Mouse (Mus musculus) retina, adult 2 months (tissue): ENCODE data around the gene Gcsam.

ENCODE experiments used
- DNase-seq: peaks from one replicate; pipeline ENCODE4 v3.0.0-alpha.2; 2012; ENCODE audit warnings: low read depth, low spot score

Gene Gcsam

GRCm38 (mm10) chr16:45610267-45610666 is at the start of gene Gcsam:
Gene Gcsam, plus strand, starts transcription at chr16:45610380.
- no peak for DNase-seq

- DNase-seq: no peak
These were observed 48.4 kb upstream of the Gcsam start for GRCm38 (mm10) chr16:45561747-45562146.

- DNase-seq: no peak
These were observed 37.9 kb upstream of the Gcsam start for GRCm38 (mm10) chr16:45572307-45572706.

GRCm38 (mm10) chr16:45579883-45580282 is 30.3 kb upstream of the Gcsam start:
- DNase-seq: no peak

- DNase-seq: no peak
These were observed 27.7 kb upstream of the Gcsam start for GRCm38 (mm10) chr16:45582512-45582911.

GRCm38 (mm10) chr16:45593656-45594055 is 16.5 kb upstream of the Gcsam start:
- no peak for DNase-seq

- no peak for DNase-seq
These were observed 14.7 kb upstream of the Gcsam start for GRCm38 (mm10) chr16:45595494-45595893.

GRCm38 (mm10) chr16:45608481-45608954 is 1.7 kb upstream of the Gcsam start:
- DNase-seq: no peak

GRCm38 (mm10) chr16:45609300-45609699 is 880 bp upstream of the Gcsam start:
- DNase-seq: no peak

GRCm38 (mm10) chr16:45613247-45613646 is 3.1 kb downstream of the Gcsam start:
- no peak for DNase-seq

- DNase-seq: no peak
These were observed 5.8 kb downstream of the Gcsam start for GRCm38 (mm10) chr16:45615944-45616343.

- DNase-seq: no peak
These were observed 9.7 kb downstream of the Gcsam start for GRCm38 (mm10) chr16:45619751-45620375.

- DNase-seq: no peak
These were observed 13.1 kb downstream of the Gcsam start for GRCm38 (mm10) chr16:45623230-45623629.

GRCm38 (mm10) chr16:45624791-45625190 is 14.6 kb downstream of the Gcsam start:
- DNase-seq: no peak

GRCm38 (mm10) chr16:45625342-45625741 is 15.2 kb downstream of the Gcsam start:
- DNase-seq: no peak

GRCm38 (mm10) chr16:45629497-45630105 is 19.4 kb downstream of the Gcsam start:
- no peak for DNase-seq

- peak; percentile 25 for DNase-seq
These were observed 20.3 kb downstream of the Gcsam start for GRCm38 (mm10) chr16:45630347-45630960.

- DNase-seq: no peak
These were observed 22.2 kb downstream of the Gcsam start for GRCm38 (mm10) chr16:45632420-45632819.

GRCm38 (mm10) chr16:45635826-45636225 is 25.6 kb downstream of the Gcsam start:
- no peak for DNase-seq

GRCm38 (mm10) chr16:45640070-45640762 is 30.0 kb downstream of the Gcsam start:
- DNase-seq: no peak

GRCm38 (mm10) chr16:45641301-45641700 is 31.1 kb downstream of the Gcsam start:
- no peak for DNase-seq

GRCm38 (mm10) chr16:45643944-45644343 is 33.8 kb downstream of the Gcsam start:
- no peak for DNase-seq
